28 mouse cellular contexts compared by ENCODE assay signal in genomic region chr12:58648322-58648721, GRCm38 (mm10).
DNase-seq lines count a peak whose midpoint lies in the region; ATAC-seq lines count a peak whose summit lies in the region.
"Had no signal": no experiment of that assay in that cellular context is flagged by ENCODE, and none has a peak within 500 bp of the region (broad histone marks: within the 10 kb centered on the region; RNA-seq: fewer than 3 reads in every experiment).

No protein-coding gene starts in this region.

- H3K27ac ChIP-seq in kidney, embryonic 14.5 days (ENCODE audit: low read depth, low read length): no peak overlapping the region
- H3K27ac ChIP-seq: embryonic facial prominence, embryonic 12.5 days; embryonic facial prominence, embryonic 15.5 days; gastrocnemius, adult 2 months; heart, embryonic 13.5 days; hindbrain, embryonic 14.5 days; hindbrain, postnatal 0 days had no signal

- DNase-seq in kidney, postnatal 14 days: no peak
- peak; percentile 12 for DNase-seq in retina, embryonic 14.5 days (ENCODE audit: low spot score)
- DNase-seq in retina, postnatal 1 day: no peak
- peak; percentile 12 for DNase-seq in R1 (ENCODE audit: low read depth, low spot score)
- DNase-seq in right cerebral cortex, adult 2 months (ENCODE audit: low spot score in 2 of 2): no peak
- DNase-seq in lung, postnatal 25 days (ENCODE audit: low spot score): no peak
- DNase-seq: adrenal gland, adult 8-10 months; adrenal gland, postnatal 25 days; cerebellum, adult 11-12 months; cerebellum, adult 8-10 months; cerebellum, postnatal 10 days; cerebellum, postnatal 36 days; forebrain, postnatal 0 days; gastrocnemius, adult 2 months; gastrocnemius, postnatal 14 days; heart, adult 18-20 months; heart, postnatal 14 days; heart, postnatal 4 days had no signal

- no peaks in the 10 kb centered on the region for H3K4me1 ChIP-seq in kidney, embryonic 14.5 days (ENCODE audit: control insufficient read depth, insufficient read depth, low read length)
- H3K4me1 ChIP-seq: embryonic facial prominence, embryonic 12.5 days; heart, embryonic 13.5 days had no signal

- H3K36me3 ChIP-seq in kidney, embryonic 14.5 days (ENCODE audit: control insufficient read depth, insufficient read depth, low read length): no peaks in the 10 kb centered on the region
- H3K36me3 ChIP-seq: embryonic facial prominence, embryonic 12.5 days; embryonic facial prominence, embryonic 15.5 days; heart, embryonic 13.5 days had no signal

- no peaks in the 10 kb centered on the region for H3K27me3 ChIP-seq in kidney, embryonic 14.5 days (ENCODE audit: control insufficient read depth, insufficient read depth, low read length)
- H3K27me3 ChIP-seq: embryonic facial prominence, embryonic 12.5 days; embryonic facial prominence, embryonic 15.5 days; heart, embryonic 13.5 days had no signal

- no peak overlapping the region for H3K9ac ChIP-seq in kidney, embryonic 14.5 days (ENCODE audit: low read depth, low read length)
- H3K9ac ChIP-seq: embryonic facial prominence, embryonic 12.5 days; embryonic facial prominence, embryonic 15.5 days; forebrain, postnatal 0 days; heart, embryonic 13.5 days; hindbrain, embryonic 14.5 days had no signal

- peak; percentile 60; the same call in 1 of the 2 replicates for ATAC-seq in kidney, embryonic 14.5 days (ENCODE audit: low FRiP score, low TSS enrichment)
- ATAC-seq: activated CD4-positive, CD25-positive, alpha-beta regulatory T cell, adult 4 months; CD4-positive, CD25-positive, alpha-beta regulatory T cell, adult 4 months; forebrain, embryonic 14.5 days; forebrain, postnatal 0 days; hindbrain, postnatal 0 days; inflammation-experienced regulatory T-cells, adult 6 months had no signal

- H3K4me2 ChIP-seq in kidney, embryonic 14.5 days (replicated peaks; ENCODE audit: low read depth, low read length): no peak overlapping the region
- H3K4me2 ChIP-seq: embryonic facial prominence, embryonic 12.5 days; embryonic facial prominence, embryonic 15.5 days; heart, embryonic 13.5 days; hindbrain, embryonic 14.5 days had no signal

- 18% methylated on average over 4 of the region's 4 CpGs for WGBS in kidney, embryonic 14.5 days

- H3K9me3 ChIP-seq in kidney, embryonic 14.5 days (ENCODE audit: control insufficient read depth, low read length): no peaks in the 10 kb centered on the region
- H3K9me3 ChIP-seq: embryonic facial prominence, embryonic 12.5 days; embryonic facial prominence, embryonic 15.5 days; heart, embryonic 13.5 days had no signal

- H3K4me3 ChIP-seq in kidney, embryonic 14.5 days (ENCODE audit: low read length): no peak overlapping the region
- H3K4me3 ChIP-seq: embryonic facial prominence, embryonic 12.5 days; embryonic facial prominence, embryonic 15.5 days; gastrocnemius, adult 2 months; heart, embryonic 13.5 days had no signal

Comparison
In these comparisons a context has a peak if more than half of its experiments do, and no peak if none do; other contexts are left out.
1. DNase-seq: peak in retina, embryonic 14.5 days (single experiment) and R1 (single experiment); none in kidney, postnatal 14 days (single experiment), retina, postnatal 1 day (single experiment), right cerebral cortex, adult 2 months (0 of 2) and lung, postnatal 25 days (single experiment).